Mouse (Mus musculus) frontal cortex, postnatal 25 days (tissue): ENCODE data around the gene Tex35.

Experiments used
- DNase-seq, 2 experiments: peaks; one replicate each; pipeline ENCODE4 v3.0.0; 2022; ENCODE audit warnings: low spot score in 2 of 2

The Tex35 gene

DNA sequence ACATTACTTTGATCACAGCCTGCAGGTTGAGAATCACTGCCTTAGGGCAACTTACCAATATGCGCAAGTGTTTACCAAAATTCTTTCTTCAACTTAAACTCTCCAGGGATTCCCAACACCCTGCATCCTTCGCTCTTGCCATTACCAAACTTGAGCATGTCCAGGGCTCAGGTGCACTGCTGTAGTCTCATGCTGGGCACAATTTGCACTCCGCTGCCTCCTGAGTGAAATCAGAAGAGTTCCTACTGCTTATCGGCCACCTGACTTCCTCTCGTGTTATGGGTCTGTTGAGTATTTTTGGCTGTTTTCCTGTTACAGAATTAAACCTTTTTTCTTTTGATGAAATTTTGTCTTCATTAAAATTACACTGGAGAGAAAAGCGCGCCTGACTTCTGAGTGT, 53.8 kb downstream of the Tex35 start:
- DNase-seq = no peak

DNA sequence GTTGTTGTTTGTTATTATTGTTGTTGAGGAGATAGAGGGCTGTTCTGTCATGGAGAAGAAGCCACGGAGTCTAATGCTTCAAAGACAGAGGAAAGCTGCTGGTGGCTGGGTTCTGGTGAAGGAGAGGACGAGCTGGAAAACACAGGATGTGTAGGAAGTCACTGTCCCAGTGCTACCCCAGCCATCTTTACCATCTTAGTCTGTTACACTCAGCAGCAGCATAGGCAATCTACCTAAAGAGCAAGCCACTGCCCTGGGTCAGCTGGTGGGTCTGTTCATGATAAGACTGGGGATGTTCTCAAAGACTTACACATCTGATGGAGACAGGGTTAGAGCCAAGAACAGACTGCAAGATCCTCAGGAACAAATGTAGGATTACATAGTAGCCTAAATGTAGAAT, 58.6 kb downstream of the Tex35 start:
- no peak for DNase-seq
